Mouse (Mus musculus) myocyte (in vitro differentiated cells): ENCODE measurements at regions not wholly inside any gene's neighbourhood (a gene's known extent, or its start where the extent isn't known, plus 50 kb on each side); places are given as distances from the start of the nearest gene placed in this dataset.

Source experiments
- MYOG ChIP-seq, 3 experiments: IDR thresholded peaks; one replicate each; pipeline ENCODE4 v1.6.1; 2011; ENCODE audit warnings: control low read depth in 2 of 3, low read depth in 2 of 3, mild to moderate bottlenecking in 2 of 3; ENCODE audit not compliant: insufficient read length in 2 of 3, control insufficient read depth in 1 of 3, insufficient read depth in 1 of 3
- POLR2A ChIP-seq: IDR thresholded peaks from one replicate; pipeline ENCODE4 v1.6.1; 2011; ENCODE audit warnings: low read depth, mild to moderate bottlenecking, control low read depth, moderate library complexity; ENCODE audit not compliant: insufficient read length

- no peak for TF ChIP-seq POLR2A
- TF ChIP-seq MYOG (IDR thresholded peaks at IDR 0.05; ENCODE audit: control insufficient read depth in 1 of 3, insufficient read depth in 1 of 3, insufficient read length in 2 of 3, low read depth in 2 of 3), result no peak
Measured at GRCm38 (mm10) chr5:45298872-45299271, 151.2 kb downstream of the Qdpr start.
